Mouse (Mus musculus) T-helper 1 cell (primary cell): ENCODE results near the gene Cit.

ENCODE experiments used
- in situ Hi-C: fragments of 300-600 bp; cut with MboI, MseI; formaldehyde crosslinking; loops from one replicate; pipeline ENCODE4 v1.15.1; 2025; ENCODE audit warnings: high pct_unique_total_duplicates

Cit gene

GRCm38 (mm10) chr5:116031190-116031577 is 186.1 kb downstream of the Cit start:
- in situ Hi-C loops: no loop called here

GRCm38 (mm10) chr5:116036465-116036864 is 191.4 kb downstream of the Cit start:
- in situ Hi-C loops: no loop called here

- in situ Hi-C loops: no loop called here
These were observed 192.7 kb downstream of the Cit start for GRCm38 (mm10) chr5:116037731-116038130.

- in situ Hi-C loops: no loop called here
These were observed 194.6 kb downstream of the Cit start for GRCm38 (mm10) chr5:116039706-116040105.

DNA sequence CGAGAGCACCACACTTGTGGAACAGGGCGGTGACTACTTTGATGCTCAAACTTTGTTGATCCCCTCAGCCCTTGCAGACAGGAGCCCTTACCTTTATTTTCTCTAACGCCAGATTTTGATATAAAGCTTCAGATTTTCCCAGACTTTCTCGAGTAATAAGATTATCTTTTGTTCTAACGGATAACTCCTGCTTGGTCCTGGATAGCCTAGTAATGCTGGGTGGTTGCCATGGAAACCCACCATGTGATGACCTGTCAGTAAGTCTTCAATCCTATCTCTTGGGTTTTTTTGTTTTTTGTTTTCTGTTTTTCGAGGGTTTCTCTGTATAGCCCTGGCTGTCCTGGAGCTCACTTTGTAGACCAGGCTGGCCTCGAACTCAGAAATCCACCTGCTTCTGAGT is 197.2 kb downstream of the Cit start:
- in situ Hi-C loops: no loop called here

DNA sequence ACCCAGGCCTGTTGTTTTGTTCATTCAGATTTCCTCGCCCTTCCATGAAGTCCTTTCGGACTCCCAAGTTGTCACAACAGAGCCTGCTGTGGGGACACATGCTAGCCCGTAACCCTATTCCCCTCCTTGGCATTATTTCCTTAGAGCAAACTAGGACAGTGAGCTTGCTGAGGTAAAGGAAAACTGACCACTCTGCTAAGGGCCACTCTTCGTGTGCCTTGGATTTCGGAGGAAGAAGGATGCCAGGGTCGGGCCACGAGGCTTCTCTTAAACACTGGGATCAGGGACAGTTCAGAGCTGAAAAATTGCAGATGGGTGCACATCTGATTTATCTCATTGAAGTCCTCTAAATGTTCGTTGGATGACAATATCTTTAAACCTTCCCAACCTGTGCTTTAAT is 200.5 kb downstream of the Cit start:
- in situ Hi-C loops: no loop called here

- in situ Hi-C loops: no loop called here
These were observed 201.2 kb downstream of the Cit start for GRCm38 (mm10) chr5:116046246-116046645.

GRCm38 (mm10) chr5:116048321-116048720 is 203.2 kb downstream of the Cit start:
- in situ Hi-C loops: no loop called here

DNA sequence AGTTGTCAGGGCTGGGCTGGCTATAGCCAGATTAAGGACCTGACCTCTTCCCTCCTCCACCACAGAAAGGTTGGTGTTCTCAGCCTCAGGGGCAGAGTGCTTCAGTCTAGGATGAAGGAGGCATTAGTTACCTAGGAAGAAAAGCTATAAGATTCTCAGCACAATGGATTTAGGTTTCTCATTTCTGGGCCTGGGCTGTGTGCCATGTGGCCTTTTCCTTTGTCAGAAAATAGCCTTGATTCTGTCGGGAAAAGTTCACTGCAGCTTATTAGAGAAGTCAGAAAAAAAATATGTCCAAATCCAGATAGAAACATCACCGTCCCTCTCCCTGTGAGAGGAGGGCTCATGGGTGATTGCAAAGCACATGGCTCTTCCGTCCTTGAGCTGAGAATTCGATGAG is 204.7 kb downstream of the Cit start:
- in situ Hi-C loops: no loop called here

- in situ Hi-C loops: no loop called here
These were observed 207.1 kb downstream of the Cit start for GRCm38 (mm10) chr5:116052171-116052570.

- in situ Hi-C loops: no loop called here
These were observed 207.7 kb downstream of the Cit start for GRCm38 (mm10) chr5:116052826-116053225.
